Comparison of ENCODE assay signal across 8 mouse cellular contexts in genomic region chr1:61377070-61377469, GRCm38 (mm10).
DNase-seq lines count a peak whose midpoint lies in the region; ATAC-seq lines count a peak whose summit lies in the region.

No protein-coding gene starts in this region.

- H3K9me3 ChIP-seq in forebrain, embryonic 11.5 days (ENCODE audit: control insufficient read depth, low read length) = no peaks in the 10 kb centered on the region
- H3K9me3 ChIP-seq in forebrain, embryonic 16.5 days (ENCODE audit: control insufficient read depth, low read length) = no peaks in the 10 kb centered on the region
- no peaks in the 10 kb centered on the region for H3K9me3 ChIP-seq in hindbrain, embryonic 16.5 days (ENCODE audit: control insufficient read depth, low read length)

- H3K4me3 ChIP-seq in forebrain, embryonic 11.5 days (ENCODE audit: low read depth, low read length) = no peak overlapping the region
- no peak overlapping the region for H3K4me3 ChIP-seq in forebrain, embryonic 16.5 days (replicated peaks; ENCODE audit: low read length)
- no peak overlapping the region for H3K4me3 ChIP-seq in hindbrain, embryonic 16.5 days (ENCODE audit: low read length)

- no peak for ATAC-seq in forebrain, embryonic 11.5 days (replicated peaks; ENCODE audit: low FRiP score)
- ATAC-seq in forebrain, embryonic 16.5 days = no peak
- ATAC-seq in hindbrain, embryonic 16.5 days = peak; percentile 69

- no peaks in the 10 kb centered on the region for H3K36me3 ChIP-seq in forebrain, embryonic 11.5 days (ENCODE audit: control insufficient read depth, insufficient read depth, low read length)
- no peaks in the 10 kb centered on the region for H3K36me3 ChIP-seq in forebrain, embryonic 16.5 days (ENCODE audit: control insufficient read depth, insufficient read depth)
- H3K36me3 ChIP-seq in hindbrain, embryonic 16.5 days (ENCODE audit: control insufficient read depth, insufficient read depth, low read length) = no peaks in the 10 kb centered on the region

- peaks cover 5% of the 10 kb centered on the region; the same call in 1 of the 2 replicates for H3K4me1 ChIP-seq in forebrain, embryonic 11.5 days (replicated peaks; ENCODE audit: control insufficient read depth, insufficient read depth, low read length)
- H3K4me1 ChIP-seq in forebrain, embryonic 16.5 days (replicated peaks; ENCODE audit: control insufficient read depth, insufficient read depth, low read length) = peaks cover 11% of the 10 kb centered on the region
- H3K4me1 ChIP-seq in hindbrain, embryonic 16.5 days (ENCODE audit: control insufficient read depth, insufficient read depth, low read depth, low read length) = no peaks in the 10 kb centered on the region

- no peak overlapping the region for H3K27ac ChIP-seq in forebrain, embryonic 11.5 days (ENCODE audit: low read depth, low read length)
- H3K27ac ChIP-seq in forebrain, embryonic 16.5 days (ENCODE audit: low read length) = no peak overlapping the region
- no peak overlapping the region for H3K27ac ChIP-seq in hindbrain, embryonic 16.5 days (ENCODE audit: low read depth, low read length)

- H3K9ac ChIP-seq in forebrain, embryonic 11.5 days (ENCODE audit: low read length) = no peak overlapping the region
- no peak overlapping the region for H3K9ac ChIP-seq in forebrain, embryonic 16.5 days (replicated peaks; ENCODE audit: low read depth, low read length)
- H3K9ac ChIP-seq in hindbrain, embryonic 16.5 days (ENCODE audit: low read depth, low read length) = no peak overlapping the region

- no peaks in the 10 kb centered on the region for H3K27me3 ChIP-seq in forebrain, embryonic 11.5 days (ENCODE audit: control insufficient read depth, insufficient read depth, low read length)
- H3K27me3 ChIP-seq in forebrain, embryonic 16.5 days (replicated peaks; ENCODE audit: control insufficient read depth, insufficient read depth, low read length) = no peaks in the 10 kb centered on the region
- H3K27me3 ChIP-seq in hindbrain, embryonic 16.5 days (replicated peaks; ENCODE audit: control insufficient read depth, insufficient read depth, low read length) = no peaks in the 10 kb centered on the region; the same call in 1 of the 2 replicates

- peak; percentile 87 for DNase-seq in forebrain, embryonic 11.5 days (ENCODE audit: low spot score)
- peak; percentile 61 for DNase-seq in cerebellum, adult 8-10 months
- DNase-seq in gastrocnemius, adult 18-20 months (ENCODE audit: low spot score) = peak; percentile 55
- peak; percentile 62 to 78 for DNase-seq in left cerebral cortex, postnatal 14 days (ENCODE audit: low spot score in 2 of 2)
- peak; percentile 83 for DNase-seq in mesoderm, embryonic 11.5 days (ENCODE audit: low read depth, low spot score)
- peak; percentile 53 to 84 for DNase-seq in spleen, postnatal 4 days (ENCODE audit: low spot score in 2 of 2)

- WGBS in forebrain, embryonic 11.5 days = 1% methylated on average over 7 of the region's 7 CpGs
- 3% methylated on average over 7 of the region's 7 CpGs for WGBS in forebrain, embryonic 16.5 days
- 2% methylated on average over 7 of the region's 7 CpGs for WGBS in hindbrain, embryonic 16.5 days

- no peak overlapping the region for H3K4me2 ChIP-seq in forebrain, embryonic 11.5 days (ENCODE audit: low read depth, low read length, severe bottlenecking)
- H3K4me2 ChIP-seq in forebrain, embryonic 16.5 days (ENCODE audit: low read length) = no peak overlapping the region
- peak overlapping the region; percentile 32 for H3K4me2 ChIP-seq in hindbrain, embryonic 16.5 days (ENCODE audit: low read length)

- intact Hi-C loops in left cerebral cortex, postnatal 14 days (cut with DNase I) = loop anchor here (2.0 to 5.0 kb wide), 5 partner anchors 80 to 1320 kb away; no protein-coding TSS in a partner anchor
